Mouse (Mus musculus) layer of hippocampus, adult 18-20 months (tissue): Measurements from ENCODE around the gene Gm15128. TPM values are rescaled to one million over a fixed set of nuclear protein-coding genes. Genes with fewer than 3 reads are reported as not detected.
"Not testable (repeated sequence)": the region's sequence is repeated elsewhere in the genome, so short reads cannot be mapped to it uniquely, and the experiment has no call there.

Source experiments
- DNase-seq, 2 experiments: peaks; one replicate each; pipeline ENCODE4 v3.0.0; 2022; ENCODE audit warnings: low spot score in 2 of 2
- long read RNA-seq: library from polyadenylated mRNA; stranded (forward); transcript quantifications from one replicate; pipeline ENCODE4 v2.0.0, GENCODE M21; 2021
- total RNA-seq, 2 experiments: library from RNA; stranded (reverse); gene quantifications; 2 replicates each; pipeline ENCODE4 v1.2.3; 2021

The Gm15128 gene
- not detected for total RNA-seq
- long read RNA-seq = 0 reads

DNA sequence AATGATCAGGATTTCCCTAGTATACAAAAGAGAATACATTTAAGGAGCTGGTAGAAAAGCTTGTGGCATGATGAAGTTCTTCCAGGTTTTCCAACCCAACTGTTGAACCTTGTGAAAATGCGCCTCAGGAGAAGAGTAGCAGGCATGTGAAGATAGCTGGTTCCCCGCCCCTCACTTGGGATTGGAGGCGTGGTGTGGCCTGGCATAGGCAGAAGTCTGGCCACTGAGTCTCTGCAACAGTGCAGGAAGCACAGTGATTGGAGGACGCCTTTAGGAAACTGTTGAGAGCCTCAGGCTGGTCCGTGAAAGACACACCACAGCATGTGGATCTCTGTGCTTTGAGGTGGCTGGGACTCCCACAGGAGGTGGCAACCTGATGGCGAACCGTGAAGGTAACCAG, at the start of gene Gm15128:
Gene Gm15128, plus strand, starts transcription at position 301 of the 400 bp plus-strand sequence.
- not testable (repeated sequence) for DNase-seq

Other genes with a start within 250 kb of the Gm15128 start
- gene Lrch2, start 211.9 kb upstream of the Gm15128 start, total RNA-seq = 10 to 100 TPM; 26.2 to 26.4 TPM
- gene Gm15080, start 227.0 kb downstream of the Gm15128 start, total RNA-seq = not detected